Mouse (Mus musculus): ENCODE results near the gene Smad3. TPM values are rescaled to one million over a fixed set of nuclear protein-coding genes. Genes with fewer than 3 reads are reported as not detected.

Gene Smad3
- polyA plus RNA-seq, 1 experiment, result 17.1 TPM

- H3K4me1 ChIP-seq (ENCODE audit: control insufficient read depth, insufficient read depth, low read length), result peaks cover 10% of the 10 kb centered on the region
- TF ChIP-seq CTCF (IDR thresholded peaks at IDR 0.05; ENCODE audit: control insufficient read depth, insufficient read depth, low read length), result no peak
- no peak for TF ChIP-seq POLR2A (IDR thresholded peaks at IDR 0.05; ENCODE audit: borderline replicate concordance, control insufficient read depth, low read depth, low read length)
- 49% methylated on average over 3 of the region's 3 CpGs for WGBS
- no peak overlapping the region for H3K27ac ChIP-seq (ENCODE audit: control insufficient read depth, insufficient read depth, low read depth, low read length, poor library complexity)
- no peak overlapping the region for H3K4me3 ChIP-seq (replicated peaks; ENCODE audit: control insufficient read depth, low read depth, low read length)
Observed at GRCm38 (mm10) chr9:63673494-63673805, 84.3 kb downstream of the Smad3 start.

- WGBS, result 35% methylated on average over 8 of the region's 8 CpGs
- TF ChIP-seq POLR2A (IDR thresholded peaks at IDR 0.05; ENCODE audit: borderline replicate concordance, control insufficient read depth, low read depth, low read length) (no peak), CTCF (IDR thresholded peaks at IDR 0.05; ENCODE audit: control insufficient read depth, insufficient read depth, low read length) (no peak)
- Histone ChIP-seq H3K4me3 (replicated peaks; ENCODE audit: control insufficient read depth, low read depth, low read length) (no peak overlapping the region), H3K4me1 (ENCODE audit: control insufficient read depth, insufficient read depth, low read length) (peaks cover 7% of the 10 kb centered on the region), H3K27ac (ENCODE audit: control insufficient read depth, insufficient read depth, low read depth, low read length, poor library complexity) (no peak overlapping the region)
Observed at GRCm38 (mm10) chr9:63672797-63673493, 84.8 kb downstream of the Smad3 start.

GRCm38 (mm10) chr9:63669816-63670215, 88.0 kb downstream of the Smad3 start:
- no peak for TF ChIP-seq POLR2A (IDR thresholded peaks at IDR 0.05; ENCODE audit: borderline replicate concordance, control insufficient read depth, low read depth, low read length)
- TF ChIP-seq CTCF (IDR thresholded peaks at IDR 0.05; ENCODE audit: control insufficient read depth, insufficient read depth, low read length), result no peak
- Histone ChIP-seq H3K4me1 (ENCODE audit: control insufficient read depth, insufficient read depth, low read length) (peaks cover 7% of the 10 kb centered on the region), H3K4me3 (replicated peaks; ENCODE audit: control insufficient read depth, low read depth, low read length) (no peak overlapping the region), H3K27ac (ENCODE audit: control insufficient read depth, insufficient read depth, low read depth, low read length, poor library complexity) (no peak overlapping the region)
- 88% methylated on average over 7 of the region's 7 CpGs for WGBS

- H3K4me1 ChIP-seq (ENCODE audit: control insufficient read depth, insufficient read depth, low read length), result peaks cover 5% of the 10 kb centered on the region; the same call in 1 of the 2 replicates
- H3K27ac ChIP-seq (ENCODE audit: control insufficient read depth, insufficient read depth, low read depth, low read length, poor library complexity), result no peak overlapping the region
- H3K4me3 ChIP-seq (replicated peaks; ENCODE audit: control insufficient read depth, low read depth, low read length), result no peak overlapping the region
- WGBS, result 79% methylated on average over 1 of the region's 1 CpGs
- TF ChIP-seq POLR2A (IDR thresholded peaks at IDR 0.05; ENCODE audit: borderline replicate concordance, control insufficient read depth, low read depth, low read length), result no peak
- no peak for TF ChIP-seq CTCF (IDR thresholded peaks at IDR 0.05; ENCODE audit: control insufficient read depth, insufficient read depth, low read length)
Observed at GRCm38 (mm10) chr9:63668621-63669020, 89.2 kb downstream of the Smad3 start.

- 88% methylated on average over 8 of the region's 8 CpGs for WGBS
- no peak overlapping the region for H3K4me3 ChIP-seq (replicated peaks; ENCODE audit: control insufficient read depth, low read depth, low read length)
- H3K27ac ChIP-seq (ENCODE audit: control insufficient read depth, insufficient read depth, low read depth, low read length, poor library complexity), result no peak overlapping the region
- TF ChIP-seq POLR2A (IDR thresholded peaks at IDR 0.05; ENCODE audit: borderline replicate concordance, control insufficient read depth, low read depth, low read length), result no peak
- no peak for TF ChIP-seq CTCF (IDR thresholded peaks at IDR 0.05; ENCODE audit: control insufficient read depth, insufficient read depth, low read length)
- H3K4me1 ChIP-seq (ENCODE audit: control insufficient read depth, insufficient read depth, low read length), result peaks cover 1% of the 10 kb centered on the region; the same call in 1 of the 2 replicates
Observed at GRCm38 (mm10) chr9:63667373-63667724, 90.4 kb downstream of the Smad3 start.

- TF ChIP-seq CTCF (IDR thresholded peaks at IDR 0.05; ENCODE audit: control insufficient read depth, insufficient read depth, low read length), result no peak
- no peak for TF ChIP-seq POLR2A (IDR thresholded peaks at IDR 0.05; ENCODE audit: borderline replicate concordance, control insufficient read depth, low read depth, low read length)
- H3K27ac ChIP-seq (ENCODE audit: control insufficient read depth, insufficient read depth, low read depth, low read length, poor library complexity), result no peak overlapping the region
- H3K4me1 ChIP-seq (ENCODE audit: control insufficient read depth, insufficient read depth, low read length), result no peaks in the 10 kb centered on the region
- H3K4me3 ChIP-seq (replicated peaks; ENCODE audit: control insufficient read depth, low read depth, low read length), result no peak overlapping the region
- 88% methylated on average over 18 of the region's 18 CpGs for WGBS
Observed at GRCm38 (mm10) chr9:63666612-63667372, 91.0 kb downstream of the Smad3 start.

GRCm38 (mm10) chr9:63664792-63665646, 92.8 kb downstream of the Smad3 start:
- H3K27ac ChIP-seq (ENCODE audit: control insufficient read depth, insufficient read depth, low read depth, low read length, poor library complexity), result no peak overlapping the region
- H3K4me3 ChIP-seq (replicated peaks; ENCODE audit: control insufficient read depth, low read depth, low read length), result no peak overlapping the region
- no peaks in the 10 kb centered on the region for H3K4me1 ChIP-seq (ENCODE audit: control insufficient read depth, insufficient read depth, low read length)
- TF ChIP-seq POLR2A (IDR thresholded peaks at IDR 0.05; ENCODE audit: borderline replicate concordance, control insufficient read depth, low read depth, low read length) (no peak), CTCF (IDR thresholded peaks at IDR 0.05; ENCODE audit: control insufficient read depth, insufficient read depth, low read length) (no peak)
- 75% methylated on average over 13 of the region's 13 CpGs for WGBS

GRCm38 (mm10) chr9:63664300-63664745, 93.5 kb downstream of the Smad3 start:
- Histone ChIP-seq H3K4me3 (replicated peaks; ENCODE audit: control insufficient read depth, low read depth, low read length) (no peak overlapping the region), H3K4me1 (ENCODE audit: control insufficient read depth, insufficient read depth, low read length) (no peaks in the 10 kb centered on the region), H3K27ac (ENCODE audit: control insufficient read depth, insufficient read depth, low read depth, low read length, poor library complexity) (no peak overlapping the region)
- WGBS, result 44% methylated on average over 2 of the region's 2 CpGs
- TF ChIP-seq CTCF (IDR thresholded peaks at IDR 0.05; ENCODE audit: control insufficient read depth, insufficient read depth, low read length), result no peak

Data from bone marrow, adult 2 months (tissue).